Mouse (Mus musculus) v-Abl transformed pro-B cells (cell line): ENCODE data around the gene Setdb2.
"Not testable (repeated sequence)": the region's sequence is repeated elsewhere in the genome, so short reads cannot be mapped to it uniquely, and the experiment has no call there.

Experiments used
- in situ Hi-C, 2 experiments: fragments of 400-800 bp; cut with MboI; formaldehyde crosslinking; loops; one replicate each; pipeline ENCODE4 v1.15.1; 2025; ENCODE audit not compliant: unreplicated experiment in 2 of 2

Gene Setdb2

GRCm38 (mm10) chr14:59440558-59441471 is at the start of gene Setdb2, which contains the start of gene Cab39l:
Gene Setdb2, minus strand, starts transcription at chr14:59440884.
Gene Cab39l, plus strand, starts transcription at chr14:59440972.
- in situ Hi-C loops: loop anchor here (5.0 to 25.0 kb wide), 3 partner anchors 44 to 1296 kb away; partner anchors contain the start of genes Gm49336 (in 2 of the 2), Mtmr6 (in 2 of the 2), Nupl1 (in 2 of the 2) and Phf11c (in 1 of the 2)

- in situ Hi-C loops: no loop called here
These were observed 44.6 kb upstream of the Setdb2 start for GRCm38 (mm10) chr14:59485247-59485810.

GRCm38 (mm10) chr14:59478699-59479098 is 38.0 kb upstream of the Setdb2 start:
- in situ Hi-C loops: no loop called here

GRCm38 (mm10) chr14:59470781-59471180 is 30.1 kb upstream of the Setdb2 start:
- in situ Hi-C loops: no loop called here

- in situ Hi-C loops: loop anchor here in 1 of 2 experiments (5.0 kb wide), 1 partner anchor 90 kb away; no protein-coding TSS in a partner anchor
These were observed 27.1 kb upstream of the Setdb2 start for GRCm38 (mm10) chr14:59467798-59468197.

GRCm38 (mm10) chr14:59466503-59466902 is 25.8 kb upstream of the Setdb2 start:
- in situ Hi-C loops: loop anchor here in 1 of 2 experiments (5.0 kb wide), 1 partner anchor 91 kb away; no protein-coding TSS in a partner anchor

- in situ Hi-C loops: loop anchor here (25.0 kb wide), 2 partner anchors 814 to 1289 kb away; partner anchors contain the start of genes Gm49336 (in 2 of the 2), Mtmr6 (in 2 of the 2) and Nupl1 (in 2 of the 2)
These were observed 7.3 kb upstream of the Setdb2 start for GRCm38 (mm10) chr14:59447981-59448380.

- in situ Hi-C loops: loop anchor here (25.0 kb wide), 2 partner anchors 817 to 1292 kb away; partner anchors contain the start of genes Gm49336 (in 2 of the 2), Mtmr6 (in 2 of the 2) and Nupl1 (in 2 of the 2)
These were observed 4.7 kb upstream of the Setdb2 start for GRCm38 (mm10) chr14:59445421-59445820.

- in situ Hi-C loops: loop anchor here (5.0 to 25.0 kb wide), 3 partner anchors 44 to 1296 kb away; partner anchors contain the start of genes Gm49336 (in 2 of the 2), Mtmr6 (in 2 of the 2), Nupl1 (in 2 of the 2) and Phf11c (in 1 of the 2)
These were observed 755 bp upstream of the Setdb2 start for GRCm38 (mm10) chr14:59441472-59441805.

GRCm38 (mm10) chr14:59440039-59440438 is 645 bp downstream of the Setdb2 start:
- in situ Hi-C loops: loop anchor here (5.0 to 25.0 kb wide), 3 partner anchors 43 to 1297 kb away; partner anchors contain the start of genes Gm49336 (in 2 of the 2), Mtmr6 (in 2 of the 2), Nupl1 (in 2 of the 2) and Phf11c (in 1 of the 2)

- in situ Hi-C loops: loop anchor here (25.0 kb wide), 2 partner anchors 824 to 1299 kb away; partner anchors contain the start of genes Gm49336 (in 2 of the 2), Mtmr6 (in 2 of the 2) and Nupl1 (in 2 of the 2)
These were observed 2.2 kb downstream of the Setdb2 start for GRCm38 (mm10) chr14:59438505-59438904.

GRCm38 (mm10) chr14:59437398-59437797 is 3.3 kb downstream of the Setdb2 start:
- in situ Hi-C loops: loop anchor here (25.0 kb wide), 2 partner anchors 825 to 1300 kb away; partner anchors contain the start of genes Gm49336 (in 2 of the 2), Mtmr6 (in 2 of the 2) and Nupl1 (in 2 of the 2)

GRCm38 (mm10) chr14:59435206-59435605 is 5.5 kb downstream of the Setdb2 start:
- in situ Hi-C loops: loop anchor here (25.0 kb wide), 2 partner anchors 827 to 1302 kb away; partner anchors contain the start of genes Gm49336 (in 2 of the 2), Mtmr6 (in 2 of the 2) and Nupl1 (in 2 of the 2)

GRCm38 (mm10) chr14:59433902-59434301 is 6.8 kb downstream of the Setdb2 start:
- in situ Hi-C loops: loop anchor here (25.0 kb wide), 2 partner anchors 828 to 1303 kb away; partner anchors contain the start of genes Gm49336 (in 2 of the 2), Mtmr6 (in 2 of the 2) and Nupl1 (in 2 of the 2)

- in situ Hi-C loops: loop anchor here (25.0 kb wide), 2 partner anchors 832 to 1307 kb away; partner anchors contain the start of genes Gm49336 (in 2 of the 2), Mtmr6 (in 2 of the 2) and Nupl1 (in 2 of the 2)
These were observed 10.1 kb downstream of the Setdb2 start for GRCm38 (mm10) chr14:59430556-59430955.

- in situ Hi-C loops: no loop called here
These were observed 17.6 kb downstream of the Setdb2 start for GRCm38 (mm10) chr14:59422912-59423663.

GRCm38 (mm10) chr14:59418171-59418570 is 22.5 kb downstream of the Setdb2 start:
- in situ Hi-C loops: no loop called here

GRCm38 (mm10) chr14:59414979-59415378 is 25.7 kb downstream of the Setdb2 start:
- in situ Hi-C loops: not testable (repeated sequence)

- in situ Hi-C loops: loop anchor here in 1 of 2 experiments (5.0 kb wide), 1 partner anchor 45 kb away; the partner anchor contains the start of genes Cab39l and Setdb2
These were observed 43.7 kb downstream of the Setdb2 start for GRCm38 (mm10) chr14:59396999-59397398.
